Mouse (Mus musculus) liver, postnatal 0 days (tissue): Measurements from ENCODE around the gene Zc2hc1c.

Experiments
- CTCF ChIP-seq: sonication (generic); IDR thresholded peaks from 2 replicates; pipeline ENCODE4 v1.5.1; 2016; ENCODE audit warnings: antibody characterized with exemption, low read depth
- EP300 ChIP-seq: IDR thresholded peaks from 2 replicates; pipeline ENCODE4 v1.6.1; 2016; ENCODE audit warnings: antibody characterized with exemption, low read depth, mild to moderate bottlenecking

GRCm38 (mm10) chr12:85347196-85347595 is 58.8 kb downstream of the Zc2hc1c start:
- TF ChIP-seq EP300 (no peak), CTCF (no peak)
